Mouse (Mus musculus) liver, embryonic 11.5 days (tissue): ENCODE data around the gene Kifc5b. TPM values are rescaled to one million over a fixed set of nuclear protein-coding genes. Genes with fewer than 3 reads are reported as not detected.

Experiments used
- ATAC-seq: fragments of 200-750 bp; cut with Nextera tagmentation; replicated peaks from 2 replicates; pipeline ENCODE4 v1.8.0; 2017; ENCODE audit warnings: moderate number of reproducible peaks, mild to moderate bottlenecking, moderate TSS enrichment, moderate library complexity; ENCODE audit not compliant: low FRiP score
- DNase-seq: peaks from one replicate; pipeline ENCODE4 v3.0.0-alpha.2; 2017; ENCODE audit warnings: low spot score
- H3K27ac ChIP-seq: fragments of 300-500 bp; sonication (generic); 2 replicates; pipeline ENCODE4 v1.5.1; 2014; ENCODE audit warnings: mild to moderate bottlenecking, low read depth, low read length, control low read depth
- H3K27me3 ChIP-seq: fragments of 300-500 bp; sonication (generic); replicated peaks from 2 replicates; pipeline ENCODE4 v1.6.1; 2014; ENCODE audit warnings: low read length, mixed read lengths; ENCODE audit not compliant: control insufficient read depth, insufficient read depth
- H3K36me3 ChIP-seq: fragments of 300-500 bp; sonication (generic); 2 replicates; pipeline ENCODE4 v1.6.1; 2014; ENCODE audit warnings: mild to moderate bottlenecking, low read length, moderate library complexity, mixed read lengths; ENCODE audit not compliant: control insufficient read depth, insufficient read depth
- H3K4me1 ChIP-seq: fragments of 300-500 bp; sonication (generic); replicated peaks from 2 replicates; pipeline ENCODE4 v1.6.1; 2014; ENCODE audit warnings: low read length, mixed read lengths; ENCODE audit not compliant: control insufficient read depth, insufficient read depth
- H3K4me2 ChIP-seq: fragments of 300-500 bp; sonication (generic); 2 replicates; pipeline ENCODE4 v1.6.1; 2014; ENCODE audit warnings: mild to moderate bottlenecking, control low read depth, moderate library complexity
- H3K4me3 ChIP-seq: fragments of 300-500 bp; sonication (generic); 2 replicates; pipeline ENCODE4 v1.5.1; 2014; ENCODE audit warnings: low read depth, low read length, control low read depth
- H3K9ac ChIP-seq: fragments of 300-500 bp; sonication (generic); 2 replicates; pipeline ENCODE4 v1.6.1; 2014; ENCODE audit warnings: low read depth, low read length, control low read depth
- H3K9me3 ChIP-seq: fragments of 300-500 bp; sonication (generic); 2 replicates; pipeline ENCODE4 v1.6.1; 2016; ENCODE audit warnings: low read length, inconsistent platforms, mixed read lengths; ENCODE audit not compliant: control insufficient read depth
- WGBS: fragments of 180-500 bp; shearing (Covaris S2); extraction: QIAGEN DNeasy Blood & Tissue Kit; methylation state at CpG from one replicate; pipeline ENCODE4 v1.1.7; 2014; 5-methylcytosine and 5-hydroxymethylcytosine counted together
- polyA plus RNA-seq: library from polyadenylated mRNA; unstranded; fragments of >200 nt; fragmentation: Nextera tagmentation; extraction: Ambion mirVana; gene quantifications from 2 replicates; pipeline ENCODE4 v1.2.1, GENCODE M21; 2014

Gene Kifc5b
- polyA plus RNA-seq, 1 experiment from 2014 or later, result 8.6 TPM

- H3K9me3 ChIP-seq, result peaks cover 3% of the 10 kb centered on the region
- ATAC-seq (peak; percentile 85), DNase-seq (peak; percentile 80)
- H3K4me2 ChIP-seq, result peak overlapping the region; percentile 71
- H3K4me1 ChIP-seq, result peaks cover 16% of the 10 kb centered on the region
- peak overlapping the region; percentile 54 for H3K27ac ChIP-seq
- peak overlapping the region; percentile 70 for H3K9ac ChIP-seq
- peaks cover 3% of the 10 kb centered on the region; the same call in 1 of the 2 replicates for H3K36me3 ChIP-seq
- WGBS, result 14% methylated on average over 25 of the region's 25 CpGs
- 0 out of 2 replicates have a peak, but pooled peaks cover 4% of the 10 kb centered on the region for H3K27me3 ChIP-seq
- H3K4me3 ChIP-seq, result peak overlapping the region; percentile 60
These were observed 31.6 kb upstream of the Kifc5b start for GRCm38 (mm10) chr17:26884995-26885926.

DNA sequence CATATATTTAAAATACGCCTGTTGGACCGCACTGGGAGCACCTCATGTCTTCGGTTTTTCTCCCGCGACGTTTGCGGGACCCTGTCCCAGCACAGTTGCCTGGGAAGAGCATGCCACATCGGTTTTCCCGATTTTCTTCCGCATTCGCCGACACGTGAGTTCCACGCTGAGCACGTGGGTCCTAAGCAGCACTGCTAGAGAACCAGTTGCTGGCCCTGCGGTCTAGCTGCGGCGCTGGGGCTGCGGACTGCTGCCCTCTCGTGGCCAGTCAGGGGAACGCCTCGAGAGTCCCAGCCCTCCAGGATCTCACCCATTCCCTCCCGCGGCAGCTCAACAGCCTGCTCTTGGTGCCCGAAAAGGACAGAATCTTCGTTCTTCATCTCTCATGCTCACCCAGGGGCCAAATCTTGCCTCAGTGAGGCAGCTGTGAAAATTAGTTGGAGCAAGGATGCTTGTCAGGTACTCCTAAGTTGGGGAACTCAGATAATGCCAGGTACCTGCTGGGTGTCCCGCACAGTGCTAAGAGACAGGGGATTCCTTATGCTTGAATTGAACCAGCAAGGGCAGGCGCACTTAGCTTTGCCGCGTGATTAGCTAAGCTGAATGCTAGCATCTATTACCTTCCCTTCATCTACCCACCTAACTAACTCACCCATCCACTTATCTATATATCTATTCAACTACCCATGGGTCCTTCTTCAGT, 30.7 kb upstream of the Kifc5b start:
- peak overlapping the region; percentile 71 for H3K4me2 ChIP-seq
- peaks cover 16% of the 10 kb centered on the region for H3K4me1 ChIP-seq
- 10% methylated on average over 30 of the region's 30 CpGs for WGBS
- H3K9me3 ChIP-seq, result no peaks in the 10 kb centered on the region; the same call in 1 of the 2 replicates
- H3K9ac ChIP-seq, result peak overlapping the region; percentile 70
- H3K4me3 ChIP-seq, result peak overlapping the region; percentile 60
- peak; percentile 80 for ATAC-seq
- peak; percentile 85 for DNase-seq
- H3K27me3 ChIP-seq, result 0 out of 2 replicates have a peak, but pooled peaks cover 4% of the 10 kb centered on the region
- peak overlapping the region; percentile 54; the same call in 1 of the 2 replicates for H3K27ac ChIP-seq
- no peaks in the 10 kb centered on the region; the same call in 1 of the 2 replicates for H3K36me3 ChIP-seq

GRCm38 (mm10) chr17:26887926-26888325, 29.0 kb upstream of the Kifc5b start:
- DNase-seq (no peak), ATAC-seq (no peak)
- Histone ChIP-seq H3K4me1 (peaks cover 16% of the 10 kb centered on the region), H3K9me3 (no peaks in the 10 kb centered on the region), H3K9ac (no peak overlapping the region), H3K27me3 (0 out of 2 replicates have a peak, but pooled peaks cover 4% of the 10 kb centered on the region), H3K36me3 (no peaks in the 10 kb centered on the region), H3K4me2 (no peak overlapping the region), H3K4me3 (no peak overlapping the region), H3K27ac (no peak overlapping the region)
- WGBS, result 37% methylated on average over 3 of the region's 3 CpGs

DNA sequence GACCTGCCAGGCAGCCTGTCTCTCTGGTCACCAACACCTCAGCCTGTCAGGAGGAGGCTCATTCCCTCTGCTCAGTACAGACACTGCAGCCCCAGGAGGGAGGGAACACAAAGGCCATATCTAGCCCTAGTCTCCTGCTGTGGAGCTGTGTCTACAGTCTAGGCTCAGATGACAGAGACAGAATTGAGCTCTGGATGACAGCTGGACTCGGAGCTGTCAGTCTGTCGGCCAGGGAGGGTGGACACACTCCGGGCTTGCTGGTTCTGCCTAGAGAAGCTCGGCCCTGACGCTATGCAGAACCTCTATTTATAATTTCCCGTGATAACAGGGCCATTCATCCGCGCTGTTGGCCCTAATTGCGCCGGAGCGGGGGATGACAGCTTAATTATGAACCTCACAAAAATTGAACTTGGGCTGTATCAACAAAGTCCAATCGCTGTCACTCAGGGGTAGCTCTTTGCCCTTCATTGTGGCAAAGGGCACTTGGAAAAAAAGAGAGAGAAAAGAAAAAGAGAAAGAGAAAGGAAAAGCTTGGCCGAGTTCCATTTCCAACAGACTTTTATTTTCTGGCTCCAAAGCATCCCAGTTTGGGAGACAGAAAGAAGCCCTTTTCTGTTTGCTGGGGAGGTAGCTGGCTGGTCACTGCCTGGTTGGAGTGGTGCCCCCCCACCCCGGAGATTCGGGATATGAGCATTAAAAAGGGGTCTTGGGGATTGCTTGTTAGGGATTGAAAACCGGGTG, 24.1 kb upstream of the Kifc5b start:
- H3K9ac ChIP-seq, result no peak overlapping the region
- 55% methylated on average over 16 of the region's 16 CpGs for WGBS
- ATAC-seq, result no peak
- H3K27me3 ChIP-seq, result peaks cover 8% of the 10 kb centered on the region; the same call in 1 of the 2 replicates
- H3K27ac ChIP-seq, result no peak overlapping the region
- no peaks in the 10 kb centered on the region for H3K36me3 ChIP-seq
- H3K4me3 ChIP-seq, result no peak overlapping the region
- no peak overlapping the region for H3K4me2 ChIP-seq
- no peaks in the 10 kb centered on the region for H3K9me3 ChIP-seq
- no peaks in the 10 kb centered on the region; the same call in 1 of the 2 replicates for H3K4me1 ChIP-seq
- no peak for DNase-seq

DNA sequence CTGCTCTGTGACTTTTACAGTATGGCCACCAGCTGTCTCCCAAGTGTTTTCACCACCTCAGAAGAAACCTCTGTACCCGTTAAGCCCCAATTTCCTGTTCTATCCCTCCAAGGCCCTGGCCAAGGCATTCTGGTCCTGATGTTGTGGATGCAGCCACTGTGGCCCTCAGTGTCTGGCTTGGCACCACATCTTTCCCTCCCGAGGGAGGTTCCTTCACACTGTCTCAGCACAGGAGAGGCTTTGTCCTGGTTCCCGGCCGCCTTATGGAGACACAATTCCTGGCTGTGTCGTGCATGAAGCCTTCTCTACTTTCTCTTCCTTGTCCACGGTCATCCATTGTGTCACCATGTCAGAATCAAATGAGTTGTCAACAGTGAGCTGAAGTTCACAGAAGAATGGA, 23.4 kb upstream of the Kifc5b start:
- H3K36me3 ChIP-seq, result no peaks in the 10 kb centered on the region
- no peak overlapping the region for H3K27ac ChIP-seq
- H3K4me1 ChIP-seq, result no peaks in the 10 kb centered on the region; the same call in 1 of the 2 replicates
- WGBS, result 62% methylated on average over 6 of the region's 6 CpGs
- H3K4me3 ChIP-seq, result no peak overlapping the region
- H3K4me2 ChIP-seq, result no peak overlapping the region
- H3K9ac ChIP-seq, result no peak overlapping the region
- ATAC-seq (no peak), DNase-seq (no peak)
- H3K27me3 ChIP-seq, result peaks cover 5% of the 10 kb centered on the region; the same call in 1 of the 2 replicates
- no peaks in the 10 kb centered on the region for H3K9me3 ChIP-seq

- H3K27me3 ChIP-seq, result peaks cover 4% of the 10 kb centered on the region; the same call in 1 of the 2 replicates
- no peak overlapping the region for H3K4me3 ChIP-seq
- no peak for DNase-seq
- H3K4me1 ChIP-seq, result no peaks in the 10 kb centered on the region; the same call in 1 of the 2 replicates
- no peak overlapping the region for H3K4me2 ChIP-seq
- H3K36me3 ChIP-seq, result no peaks in the 10 kb centered on the region
- H3K9me3 ChIP-seq, result no peaks in the 10 kb centered on the region
- 85% methylated on average over 6 of the region's 6 CpGs for WGBS
- H3K27ac ChIP-seq, result no peak overlapping the region
- no peak for ATAC-seq
- H3K9ac ChIP-seq, result no peak overlapping the region
These were observed 22.5 kb upstream of the Kifc5b start for GRCm38 (mm10) chr17:26894342-26894741.

- Histone ChIP-seq H3K36me3 (no peaks in the 10 kb centered on the region), H3K27ac (no peak overlapping the region), H3K27me3 (peaks cover 4% of the 10 kb centered on the region; the same call in 1 of the 2 replicates), H3K9me3 (no peaks in the 10 kb centered on the region), H3K4me3 (no peak overlapping the region), H3K4me2 (no peak overlapping the region), H3K4me1 (no peaks in the 10 kb centered on the region; the same call in 1 of the 2 replicates), H3K9ac (no peak overlapping the region)
- DNase-seq, result peak; percentile 58
- no peak for ATAC-seq
- WGBS, result 13% methylated on average over 10 of the region's 10 CpGs
These were observed 21.3 kb upstream of the Kifc5b start for GRCm38 (mm10) chr17:26895578-26895977.

- Histone ChIP-seq H3K9ac (no peak overlapping the region), H3K4me3 (no peak overlapping the region), H3K27ac (no peak overlapping the region), H3K4me1 (no peaks in the 10 kb centered on the region), H3K36me3 (no peaks in the 10 kb centered on the region), H3K9me3 (no peaks in the 10 kb centered on the region), H3K4me2 (no peak overlapping the region), H3K27me3 (peaks cover 4% of the 10 kb centered on the region; the same call in 1 of the 2 replicates)
- DNase-seq (no peak), ATAC-seq (no peak)
- 71% methylated on average over 6 of the region's 6 CpGs for WGBS
These were observed 16.0 kb upstream of the Kifc5b start for GRCm38 (mm10) chr17:26900916-26901315.
